Mouse (Mus musculus) CH12.LX (cell line): ENCODE data around the gene Gm20388. TPM values are rescaled to one million over a fixed set of nuclear protein-coding genes. Genes with fewer than 3 reads are reported as not detected.
A peak's percentile ranks its signal among the peaks of the same experiment; 100 is the strongest.

ENCODE experiments used
- DNase-seq: peaks from one replicate; pipeline ENCODE4 v3.0.0-alpha.2; 2013; ENCODE audit errors: extremely low read depth
- H3K27ac ChIP-seq: 2 replicates; pipeline ENCODE4 v1.5.1; 2012; ENCODE audit warnings: low read depth, mild to moderate bottlenecking, control low read depth, moderate library complexity; ENCODE audit not compliant: insufficient read depth
- H3K27me3 ChIP-seq: replicated peaks from 2 replicates; pipeline ENCODE3; 2012; ENCODE audit warnings: inconsistent platforms
- H3K36me3 ChIP-seq, 2 experiments: replicated peaks in 1 of 2; 2 replicates each; pipeline versions ENCODE3 to v1.6.1; 2012; ENCODE audit warnings: inconsistent platforms in 1 of 2, low read length in 1 of 2, mild to moderate bottlenecking in 1 of 2, mixed read lengths in 1 of 2, moderate library complexity in 1 of 2; ENCODE audit not compliant: control insufficient read depth in 1 of 2, insufficient read depth in 1 of 2
- H3K4me1 ChIP-seq, 2 experiments: 2 replicates each; pipeline ENCODE4 v1.6.1; 2012; ENCODE audit warnings: inconsistent platforms in 1 of 2, moderate library complexity in 1 of 2; ENCODE audit not compliant: insufficient read depth in 2 of 2, control insufficient read depth in 1 of 2
- H3K4me2 ChIP-seq: 2 replicates; pipeline ENCODE4 v1.6.1; 2012; ENCODE audit warnings: low read depth, mild to moderate bottlenecking, control low read depth; ENCODE audit not compliant: poor library complexity, insufficient read depth, severe bottlenecking
- H3K4me3 ChIP-seq, 3 experiments: fragments of 150-350 bp in 1 of 3; sonication (generic) in 1 of 3; replicated peaks in 1 of 3; 2 replicates each; pipeline versions ENCODE3 to v1.5.1; 2011 to 2012; ENCODE audit warnings: low read depth in 2 of 3, low read length in 2 of 3, mild to moderate bottlenecking in 2 of 3, moderate library complexity in 2 of 3, control low read depth in 1 of 3, improper control_type of control experiment in 1 of 3, inconsistent platforms in 1 of 3, mixed read lengths in 1 of 3; ENCODE audit not compliant: poor library complexity in 1 of 3
- H3K79me2 ChIP-seq: replicated peaks from 2 replicates; pipeline ENCODE4 v1.6.1; 2012; ENCODE audit warnings: mild to moderate bottlenecking, moderate library complexity; ENCODE audit not compliant: control insufficient read depth, poor library complexity, insufficient read depth, severe bottlenecking; ENCODE audit errors: extremely low read depth
- H3K9ac ChIP-seq: 2 replicates; pipeline ENCODE4 v1.6.1; 2012; ENCODE audit warnings: low read depth, mild to moderate bottlenecking, control low read depth, moderate library complexity; ENCODE audit not compliant: insufficient read depth
- H3K9me3 ChIP-seq: replicated peaks from 2 replicates; pipeline ENCODE3; 2012; ENCODE audit warnings: low read length, inconsistent platforms, mixed read lengths
- BHLHE40 ChIP-seq: IDR thresholded peaks from 2 replicates; pipeline ENCODE4 v1.6.1; 2011; ENCODE audit warnings: mild to moderate bottlenecking, low read depth, low read length, improper control_type of control experiment
- CHD1 ChIP-seq: IDR thresholded peaks from 2 replicates; pipeline ENCODE4 v1.6.1; 2012; ENCODE audit warnings: low read depth, low read length, improper control_type of control experiment, inconsistent platforms
- CTCF ChIP-seq, 2 experiments: IDR thresholded peaks in 1 of 2; conservative IDR thresholded peaks in 1 of 2; 2 replicates each; pipeline ENCODE4 v1.5.1; 2011 to 2012; ENCODE audit warnings: low read depth in 2 of 2, low read length in 2 of 2, improper control_type of control experiment in 1 of 2, inconsistent platforms in 1 of 2, mild to moderate bottlenecking in 1 of 2, moderate library complexity in 1 of 2
- E2F4 ChIP-seq: IDR thresholded peaks from 2 replicates; pipeline ENCODE4 v1.6.1; 2011; ENCODE audit warnings: low read depth, low read length, improper control_type of control experiment; ENCODE audit not compliant: insufficient replicate concordance
- EP300 ChIP-seq: IDR thresholded peaks from 2 replicates; pipeline ENCODE4 v1.6.1; 2011; ENCODE audit warnings: low read length, improper control_type of control experiment
- GABPA ChIP-seq: IDR thresholded peaks from 2 replicates; pipeline ENCODE4 v1.6.1; 2012; ENCODE audit warnings: low read depth, low read length, improper control_type of control experiment, inconsistent platforms; ENCODE audit not compliant: insufficient replicate concordance
- HCFC1 ChIP-seq: IDR thresholded peaks from 2 replicates; pipeline ENCODE4 v1.6.1; 2012; ENCODE audit warnings: low read depth, mild to moderate bottlenecking, inconsistent platforms, low read length, improper control_type of control experiment
- IRF4 ChIP-seq: IDR thresholded peaks from 2 replicates; pipeline ENCODE4 v1.6.1; 2014; ENCODE audit warnings: low read depth, mild to moderate bottlenecking, inconsistent platforms, low read length, improper control_type of control experiment
- JUN ChIP-seq: IDR thresholded peaks from 2 replicates; pipeline ENCODE4 v1.6.1; 2011; ENCODE audit warnings: low read depth, mild to moderate bottlenecking, low read length, improper control_type of control experiment, moderate library complexity; ENCODE audit not compliant: insufficient read depth
- KAT2A ChIP-seq: IDR thresholded peaks from 2 replicates; pipeline ENCODE4 v1.6.1; 2012; ENCODE audit warnings: low read length, improper control_type of control experiment, inconsistent platforms; ENCODE audit not compliant: insufficient replicate concordance
- MAX ChIP-seq: IDR thresholded peaks from 2 replicates; pipeline ENCODE4 v1.6.1; 2011; ENCODE audit warnings: low read length, improper control_type of control experiment
- MEF2A ChIP-seq: IDR thresholded peaks from 2 replicates; pipeline ENCODE4 v1.6.1; 2014; ENCODE audit warnings: low read depth, mild to moderate bottlenecking, inconsistent platforms, low read length, improper control_type of control experiment, borderline replicate concordance
- NELFE ChIP-seq: IDR thresholded peaks from 2 replicates; pipeline ENCODE4 v1.6.1; 2011; ENCODE audit warnings: low read depth, low read length, improper control_type of control experiment
- SIN3A ChIP-seq: IDR thresholded peaks from 2 replicates; pipeline ENCODE4 v1.6.1; 2012; ENCODE audit warnings: low read length, improper control_type of control experiment, inconsistent platforms
- SMC3 ChIP-seq: IDR thresholded peaks from 2 replicates; pipeline ENCODE4 v1.6.1; 2011; ENCODE audit warnings: low read depth, low read length, improper control_type of control experiment
- TBP ChIP-seq: conservative IDR thresholded peaks from 2 replicates; pipeline ENCODE4 v1.6.1; 2011; ENCODE audit warnings: low read depth, low read length, improper control_type of control experiment
- UBTF ChIP-seq: IDR thresholded peaks from 2 replicates; pipeline ENCODE4 v1.6.1; 2012; ENCODE audit warnings: low read depth, mild to moderate bottlenecking, inconsistent platforms, low read length, improper control_type of control experiment, moderate library complexity
- ZC3H11A ChIP-seq: IDR thresholded peaks from 2 replicates; pipeline ENCODE4 v1.6.1; 2012; ENCODE audit warnings: low read depth, mild to moderate bottlenecking, inconsistent platforms, low read length, improper control_type of control experiment
- ZKSCAN1 ChIP-seq: IDR thresholded peaks from 2 replicates; pipeline ENCODE4 v1.6.1; 2012; ENCODE audit warnings: low read depth, inconsistent platforms, low read length, improper control_type of control experiment, borderline replicate concordance
- ZNF384 ChIP-seq: IDR thresholded peaks from 2 replicates; pipeline ENCODE4 v1.6.1; 2012; ENCODE audit warnings: low read depth, low read length, improper control_type of control experiment, inconsistent platforms
- dilution Hi-C: fragments of 300-500 bp; cut with MboI; formaldehyde crosslinking; loops from 2 replicates; pipeline ENCODE4 v1.14.3; 2020; ENCODE audit warnings: low sequenced_read_pairs; ENCODE audit not compliant: extremely low pct_unique_long_range_greater_than_20kb, extremely low pct_ligation_motif_present
- in situ Hi-C: fragments of 300-500 bp; cut with MboI; formaldehyde crosslinking; loops from 3 replicates; pipeline ENCODE4 v1.14.3; 2019; ENCODE audit warnings: low sequenced_read_pairs, low pct_ligation_motif_present, low pct_unique_long_range_greater_than_20kb, mixed read lengths
- polyA plus RNA-seq: library from polyadenylated mRNA; unstranded; fragments of >175 nt; gene quantifications from 2 replicates; pipeline ENCODE4 v1.2.1, GENCODE M21; 2012; ENCODE audit warnings: low read depth; ENCODE audit not compliant: insufficient read length
- total RNA-seq, 2 experiments: library from RNA; depleted of rRNA; stranded (reverse); fragments of 300-350 nt in 1 of 2; fragments of >200 nt in 1 of 2; gene quantifications; 2 replicates each; pipeline ENCODE4 v1.2.3; 2012 to 2014

The Gm20388 gene
- total and polyA plus RNA-seq, 3 experiments, result 14.8 to 26.3 (median 22.2) TPM

- no peak for TF ChIP-seq SMC3
Measured at GRCm38 (mm10) chr8:121948321-121949145, 2037.9 kb downstream of the Gm20388 start (continued).

- peaks cover 9 to 20% of the 10 kb centered on the region in 2 experiments for H3K36me3 ChIP-seq
- H3K9ac ChIP-seq, result peak within 1 kb of the TSS; percentile 100
- DNase-seq, result no peak
- in situ Hi-C loops, result loop anchor here (10.0 kb wide), 1 partner anchor 365 kb away; no protein-coding TSS in a partner anchor
- peak within 1 kb of the TSS; percentile 93 for H3K27ac ChIP-seq
- H3K4me2 ChIP-seq, result peak within 1 kb of the TSS; percentile 69
- H3K4me3 ChIP-seq, result peak within 1 kb of the TSS; percentile 63 to 99 (median 97)
- H3K79me2 ChIP-seq, result peaks cover 34% of the 10 kb centered on the region
- H3K4me1 ChIP-seq, result peaks cover 14 to 39% of the 10 kb centered on the region in 2 experiments
- dilution Hi-C loops, result no loop called here
- no peaks in the 10 kb centered on the region for H3K9me3 ChIP-seq
- peaks cover 17% of the 10 kb centered on the region for H3K27me3 ChIP-seq
- no peak for TF ChIP-seq ZKSCAN1
- no peak for TF ChIP-seq MAX
- no peak for TF ChIP-seq E2F4
- 0 out of 2 replicates have a peak, but pooled peaks have one; percentile 17 for TF ChIP-seq NELFE
- no peak for TF ChIP-seq SIN3A
- peak; percentile 56 for TF ChIP-seq ZNF384
- no peak for TF ChIP-seq KAT2A
- TF ChIP-seq UBTF, result no peak
- no peak; the same call in 1 of the 2 replicates for TF ChIP-seq HCFC1
- TF ChIP-seq ZC3H11A, result no peak
- TF ChIP-seq TBP, result 0 out of 2 replicates have a peak, but pooled peaks have one; percentile 8
- no peak for TF ChIP-seq GABPA
- no peak for TF ChIP-seq EP300
- TF ChIP-seq CTCF (conservative IDR thresholded peaks at IDR 0.05 in 1 of 2, IDR thresholded peaks at IDR 0.05 in 1 of 2; ENCODE audit: low read depth in 2 of 2, low read length in 2 of 2), result no peak
- TF ChIP-seq CHD1, result 0 out of 2 replicates have a peak, but pooled peaks have one; percentile 61
- TF ChIP-seq IRF4, result no peak
- no peak for TF ChIP-seq BHLHE40
- no peak for TF ChIP-seq MEF2A
- TF ChIP-seq JUN, result no peak
Measured at GRCm38 (mm10) chr8:121949222-121949800, 2038.7 kb downstream of the Gm20388 start, which contains the start of gene Banp. Gene Banp (plus strand): TSS chr8:121949750.
